Mouse (Mus musculus) spleen, adult 2 months (tissue): ENCODE results near the gene Zfp358. TPM values are rescaled to one million over a fixed set of nuclear protein-coding genes. Genes with fewer than 3 reads are reported as not detected.

Source experiments
- DNase-seq, 2 experiments: peaks; one replicate each; pipeline versions ENCODE4 v3.0.0 to v3.0.0-alpha.2; 2012 to 2021; ENCODE audit warnings: low spot score in 2 of 2, low read depth in 1 of 2
- H3K27ac ChIP-seq: fragments of 200-500 bp; 2 replicates; pipeline ENCODE4 v1.5.1; 2012; ENCODE audit warnings: low read length, inconsistent platforms; ENCODE audit not compliant: insufficient read depth
- H3K27me3 ChIP-seq: fragments of 200-500 bp; 2 replicates; pipeline ENCODE4 v1.6.1; 2012; ENCODE audit warnings: mild to moderate bottlenecking, moderate library complexity, low read length, inconsistent platforms; ENCODE audit not compliant: control insufficient read depth, insufficient read depth
- H3K36me3 ChIP-seq: fragments of 200-500 bp; 2 replicates; pipeline ENCODE4 v1.6.1; 2012; ENCODE audit warnings: mild to moderate bottlenecking, low read length, inconsistent platforms; ENCODE audit not compliant: control insufficient read depth, insufficient read depth
- H3K4me1 ChIP-seq: fragments of 200-500 bp; 2 replicates; pipeline ENCODE4 v1.6.1; 2011; ENCODE audit warnings: inconsistent platforms; ENCODE audit not compliant: control insufficient read depth, insufficient read depth, insufficient read length
- H3K4me3 ChIP-seq: fragments of 200-500 bp; 2 replicates; pipeline ENCODE4 v1.5.1; 2011; ENCODE audit warnings: mild to moderate bottlenecking, inconsistent platforms; ENCODE audit not compliant: insufficient read depth, insufficient read length; ENCODE audit errors: extremely low read depth
- CTCF ChIP-seq: fragments of 200-500 bp; IDR thresholded peaks from 2 replicates; pipeline ENCODE4 v1.5.1; 2011; ENCODE audit warnings: mild to moderate bottlenecking, inconsistent platforms; ENCODE audit not compliant: insufficient read depth, insufficient read length, insufficient replicate concordance; ENCODE audit errors: extremely low read depth
- POLR2A ChIP-seq: fragments of 200-500 bp; IDR thresholded peaks from 2 replicates; pipeline ENCODE4 v1.6.1; 2011; ENCODE audit warnings: low read depth, low read length, inconsistent platforms
- WGBS: fragments of 180-500 bp; shearing (Covaris S2); methylation state at CpG from one replicate; pipeline ENCODE4 v1.1.7; 2018; 5-methylcytosine and 5-hydroxymethylcytosine counted together
- polyA plus RNA-seq: library from polyadenylated mRNA; depleted of rRNA; stranded (reverse); fragments of >200 nt; gene quantifications from 2 replicates; pipeline ENCODE4 v1.2.3, GENCODE M21; 2012

The Zfp358 gene
- polyA plus RNA-seq, 1 experiment = 22.9 TPM

DNA sequence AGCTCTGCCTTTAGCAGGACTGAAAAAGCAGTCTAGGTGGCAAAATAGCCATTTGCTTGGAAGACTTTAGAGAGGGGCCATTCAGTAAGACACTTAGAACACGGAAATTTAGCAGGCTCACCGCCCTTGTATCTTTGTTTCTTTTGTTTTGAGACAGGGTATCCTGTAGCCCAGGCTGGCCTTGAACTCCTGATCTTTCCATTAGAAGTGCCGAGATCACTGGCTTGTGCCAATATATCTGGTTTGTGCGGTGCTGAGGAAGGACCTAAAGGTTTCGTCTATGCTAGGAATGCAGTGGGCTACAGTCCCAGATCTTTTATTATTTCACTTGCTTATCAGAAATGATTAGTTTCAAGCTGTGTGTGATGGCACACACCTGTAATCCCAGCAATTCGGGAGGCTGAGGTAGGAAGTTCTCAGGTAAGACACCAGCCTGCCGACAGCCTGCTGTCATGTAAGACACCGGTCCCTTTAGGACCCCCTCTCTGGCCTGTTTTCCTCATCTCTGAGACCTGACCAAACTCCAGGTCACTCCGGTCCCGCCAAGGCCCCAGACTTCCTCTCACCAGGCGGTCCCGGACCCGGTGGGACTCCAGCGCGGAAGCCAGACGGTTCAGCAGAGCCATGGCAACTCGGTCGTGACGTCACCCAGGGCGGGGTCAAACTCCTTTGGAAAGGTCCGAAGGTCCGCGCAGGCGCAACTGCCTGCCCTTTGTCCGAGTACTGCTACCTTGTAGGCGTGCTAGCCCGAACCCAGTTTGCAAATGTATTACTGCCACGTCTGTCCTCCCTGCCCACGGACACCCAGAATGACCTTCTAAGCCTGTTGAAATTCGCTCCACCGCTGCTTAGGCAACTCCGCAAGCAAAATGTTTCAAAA is 25.7 kb upstream of the Zfp358 start, which contains the start of gene Pex11g:
TSS of gene Pex11g (minus strand) at position 675 of the 880 bp plus-strand sequence.
- 9% methylated on average over 32 of the region's 32 CpGs for WGBS

DNA sequence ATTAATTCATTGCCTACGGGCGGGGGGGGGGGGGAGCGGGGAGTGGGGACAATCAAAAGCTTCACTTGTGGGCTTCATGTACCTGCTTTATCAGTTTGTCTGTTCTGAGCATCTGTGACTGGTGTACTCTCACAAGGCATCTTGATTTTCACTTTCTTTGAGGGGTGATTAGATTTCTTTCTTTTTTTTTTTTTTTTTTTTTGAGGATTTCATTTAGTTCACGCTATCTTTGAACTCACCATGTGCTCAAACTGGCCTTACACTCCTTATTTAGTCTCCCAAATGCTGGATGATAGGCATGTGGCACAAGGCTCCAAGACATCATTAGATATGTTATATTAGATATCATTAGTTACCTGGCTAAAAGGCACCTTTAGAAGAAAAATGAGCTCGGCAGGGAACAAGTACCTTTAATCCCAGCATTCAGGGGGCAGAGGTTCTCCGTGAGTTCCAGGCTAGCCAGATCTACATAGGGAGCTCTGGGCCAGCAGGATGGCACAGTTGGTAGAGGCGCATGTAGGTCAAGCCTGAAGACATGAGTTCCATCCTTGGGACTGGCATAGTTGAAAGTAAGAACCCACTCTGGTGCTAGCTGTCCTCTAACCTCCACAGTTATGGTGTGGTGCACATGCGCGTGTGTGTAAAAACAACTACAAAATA is 24.9 kb upstream of the Zfp358 start:
- no peaks in the 10 kb centered on the region for H3K4me1 ChIP-seq
- H3K27ac ChIP-seq = no peak overlapping the region
- 51% methylated on average over 9 of the region's 9 CpGs for WGBS

More for the DNA sequence above, 25.7 kb upstream of the Zfp358 start, which contains the start of gene Pex11g:
- Histone ChIP-seq H3K27ac (no peak within 1 kb of the TSS), H3K27me3 (no peaks in the 10 kb centered on the region), H3K4me3 (peak within 1 kb of the TSS; percentile 70), H3K4me1 (no peaks in the 10 kb centered on the region), H3K36me3 (no peaks in the 10 kb centered on the region)
- no peak for TF ChIP-seq POLR2A
- no peak for TF ChIP-seq CTCF
- peak; percentile 74 to 95 for DNase-seq

DNA sequence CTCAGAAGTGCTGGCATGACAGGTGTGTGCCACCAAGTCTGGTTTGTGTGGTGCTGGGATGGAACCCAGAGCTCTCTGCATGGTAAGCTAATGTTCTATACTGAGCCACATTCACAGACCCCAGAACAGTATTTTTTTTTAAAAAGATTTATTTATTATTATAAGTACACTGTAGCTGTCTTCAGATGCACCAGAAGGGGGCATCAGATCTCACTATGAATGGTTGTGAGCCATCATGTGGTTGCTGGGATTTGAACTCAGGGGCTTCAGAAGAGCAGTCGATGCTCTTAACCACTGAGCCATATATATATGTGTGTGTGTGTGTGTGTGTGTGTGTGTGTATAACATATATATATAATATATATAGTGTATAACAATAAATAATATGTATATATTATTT is 24.1 kb upstream of the Zfp358 start:
- H3K4me3 ChIP-seq = no peak overlapping the region
- H3K36me3 ChIP-seq = no peaks in the 10 kb centered on the region
- no peak overlapping the region for H3K27ac ChIP-seq
- WGBS = 90% methylated on average over 1 of the region's 1 CpGs
- no peaks in the 10 kb centered on the region for H3K4me1 ChIP-seq
- no peak for DNase-seq
- TF ChIP-seq POLR2A (no peak), CTCF (no peak)
- H3K27me3 ChIP-seq = no peaks in the 10 kb centered on the region

More for the DNA sequence above, 24.9 kb upstream of the Zfp358 start:
- TF ChIP-seq POLR2A = no peak
- TF ChIP-seq CTCF = no peak
- H3K4me3 ChIP-seq = peak overlapping the region; percentile 70
- no peak for DNase-seq
- no peaks in the 10 kb centered on the region for H3K27me3 ChIP-seq
- no peaks in the 10 kb centered on the region for H3K36me3 ChIP-seq

DNA sequence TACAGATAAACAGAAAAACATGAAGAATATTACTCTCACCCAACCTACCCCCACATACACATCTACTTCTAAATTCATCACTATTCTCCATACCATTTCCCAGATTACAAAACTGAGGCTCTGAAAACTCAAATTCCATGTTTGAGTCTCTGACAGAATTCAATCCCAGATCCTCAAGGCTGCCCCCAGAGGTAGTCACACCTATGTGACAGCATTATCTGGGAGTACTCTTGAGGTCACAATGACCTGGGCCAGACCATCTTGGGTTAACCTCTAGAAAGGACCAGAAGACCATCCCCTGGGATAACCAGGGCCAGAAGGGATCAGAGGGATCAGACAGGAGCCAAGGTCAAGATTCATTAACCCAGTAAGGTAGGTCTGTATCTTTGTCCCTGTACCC is 22.4 kb upstream of the Zfp358 start, which contains the start of gene Tex45:
TSS of gene Tex45 (plus strand) at position 301 of the 400 bp plus-strand sequence.
- no peaks in the 10 kb centered on the region for H3K36me3 ChIP-seq
- TF ChIP-seq POLR2A = no peak
- TF ChIP-seq CTCF = no peak

DNA sequence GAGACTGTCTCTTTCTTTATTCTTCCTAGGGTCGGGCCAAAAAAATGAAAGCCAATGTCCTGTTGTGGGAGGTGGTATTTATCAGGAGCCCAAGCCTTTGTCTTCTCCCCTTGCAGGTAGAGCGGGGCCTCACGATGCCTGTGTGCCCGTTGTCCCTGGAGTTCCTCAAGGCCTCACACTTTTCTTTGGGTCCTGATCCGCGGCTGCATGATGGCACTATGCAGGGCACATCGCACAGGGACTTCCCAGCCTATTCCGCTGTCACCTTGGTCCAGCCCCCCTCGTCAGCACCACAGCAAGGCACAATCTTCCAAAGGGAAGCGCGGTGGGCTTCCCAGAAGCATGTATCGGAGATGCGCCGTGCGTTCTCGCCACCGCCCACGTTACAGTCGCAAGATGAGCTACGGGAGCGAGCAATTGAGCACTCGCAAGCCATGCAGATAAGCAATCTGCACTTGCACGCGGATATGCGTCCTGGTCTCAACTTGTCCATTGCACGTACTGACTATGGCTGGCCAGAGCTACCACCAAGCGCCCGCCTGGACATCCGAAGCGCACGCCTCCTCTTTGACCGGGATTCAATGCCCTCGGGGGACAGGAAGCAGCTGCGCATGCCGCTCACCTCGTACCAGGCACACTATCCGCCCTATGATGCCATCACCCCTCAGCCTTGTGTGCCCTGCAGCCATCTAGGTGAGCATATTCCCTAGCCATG is 17.1 kb upstream of the Zfp358 start:
- TF ChIP-seq CTCF (no peak), POLR2A (no peak)
- no peaks in the 10 kb centered on the region for H3K36me3 ChIP-seq
- H3K27me3 ChIP-seq = no peaks in the 10 kb centered on the region
- WGBS = 48% methylated on average over 37 of the region's 37 CpGs
- no peak overlapping the region for H3K27ac ChIP-seq
- no peak for DNase-seq
- 0 out of 2 replicates have a peak overlapping the region, but pooled peaks have one; percentile 2 for H3K4me3 ChIP-seq
- H3K4me1 ChIP-seq = no peaks in the 10 kb centered on the region

More for the DNA sequence above, 22.4 kb upstream of the Zfp358 start, which contains the start of gene Tex45:
- H3K27ac ChIP-seq = no peak within 1 kb of the TSS
- no peaks in the 10 kb centered on the region for H3K4me1 ChIP-seq
- H3K27me3 ChIP-seq = no peaks in the 10 kb centered on the region
- H3K4me3 ChIP-seq = no peak within 1 kb of the TSS
- no peak for DNase-seq

DNA sequence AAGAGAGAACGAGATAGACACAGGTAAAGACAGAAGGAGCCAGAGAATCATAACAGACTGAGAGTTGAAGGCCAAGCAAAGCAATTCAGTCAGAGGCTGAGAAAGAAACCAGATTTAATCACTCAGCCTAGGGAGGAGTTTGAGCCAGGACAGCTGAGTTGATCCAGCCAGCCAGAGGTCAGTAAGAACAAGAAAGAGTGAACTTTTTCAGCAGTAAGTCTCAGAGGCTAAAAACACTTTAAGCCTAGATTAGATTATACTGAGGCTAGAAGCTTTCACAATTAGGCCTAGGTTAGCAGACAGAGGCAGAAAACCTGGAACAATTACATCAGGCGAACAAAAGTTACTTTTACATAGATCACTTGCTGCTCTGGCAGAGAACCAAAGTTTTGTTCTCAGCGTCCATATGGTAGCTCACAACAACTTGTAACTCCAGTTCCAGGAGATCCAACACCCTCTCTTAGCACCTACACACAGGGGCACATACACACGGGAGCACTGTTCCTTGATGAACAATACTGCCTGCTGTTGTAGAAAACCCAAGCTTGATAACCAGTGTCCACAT is 12.6 kb upstream of the Zfp358 start:
- WGBS = 84% methylated on average over 4 of the region's 4 CpGs
- no peaks in the 10 kb centered on the region for H3K27me3 ChIP-seq
- H3K36me3 ChIP-seq = no peaks in the 10 kb centered on the region
- H3K4me1 ChIP-seq = no peaks in the 10 kb centered on the region
- H3K27ac ChIP-seq = no peak overlapping the region
- TF ChIP-seq CTCF = no peak
- TF ChIP-seq POLR2A = no peak
- no peak overlapping the region for H3K4me3 ChIP-seq
- no peak for DNase-seq
